Mouse (Mus musculus) lung, postnatal 14 days (tissue): ENCODE measurements around the gene Pprc1.

Source experiments
- DNase-seq: peaks from one replicate; pipeline ENCODE4 v3.0.0; 2021

Pprc1 gene

GRCm38 (mm10) chr19:46056947-46057607 lies 12.4 kb downstream of the Pprc1 start:
- DNase-seq = peak; percentile 76

DNA sequence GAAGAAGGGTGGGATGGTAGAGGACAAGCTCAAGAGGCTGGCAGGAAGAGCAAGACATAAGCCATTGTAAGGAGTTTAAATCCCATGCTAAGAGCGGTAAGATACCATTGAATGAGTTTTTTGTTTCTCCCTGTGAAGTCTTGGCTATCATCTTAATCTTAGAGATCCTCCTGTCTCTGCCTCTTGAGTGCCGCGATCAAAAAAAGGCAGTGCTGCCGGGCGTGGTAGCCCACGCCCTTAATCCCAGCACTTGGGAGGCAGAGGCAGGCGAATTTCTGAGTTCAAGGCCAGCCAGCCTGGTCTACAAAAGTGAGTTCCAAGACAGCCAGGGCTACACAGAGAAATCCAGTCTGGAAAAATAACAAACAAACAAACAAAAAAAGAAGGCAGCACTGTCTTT lies 13.8 kb downstream of the Pprc1 start:
- no peak for DNase-seq

GRCm38 (mm10) chr19:46060845-46061244 lies 16.2 kb downstream of the Pprc1 start:
- no peak for DNase-seq

- no peak for DNase-seq
Observed at GRCm38 (mm10) chr19:46068054-46068453, 23.4 kb downstream of the Pprc1 start.

GRCm38 (mm10) chr19:46073285-46073684 lies 28.6 kb downstream of the Pprc1 start:
- no peak for DNase-seq

GRCm38 (mm10) chr19:46074266-46074665 lies 29.6 kb downstream of the Pprc1 start:
- no peak for DNase-seq

- peak; percentile 99 for DNase-seq
Observed at GRCm38 (mm10) chr19:46075616-46076607, 31.2 kb downstream of the Pprc1 start, which contains the start of gene Nolc1. Gene Nolc1 (plus strand): TSS chr19:46075863.

GRCm38 (mm10) chr19:46078535-46078934 lies 33.8 kb downstream of the Pprc1 start:
- DNase-seq = no peak

DNA sequence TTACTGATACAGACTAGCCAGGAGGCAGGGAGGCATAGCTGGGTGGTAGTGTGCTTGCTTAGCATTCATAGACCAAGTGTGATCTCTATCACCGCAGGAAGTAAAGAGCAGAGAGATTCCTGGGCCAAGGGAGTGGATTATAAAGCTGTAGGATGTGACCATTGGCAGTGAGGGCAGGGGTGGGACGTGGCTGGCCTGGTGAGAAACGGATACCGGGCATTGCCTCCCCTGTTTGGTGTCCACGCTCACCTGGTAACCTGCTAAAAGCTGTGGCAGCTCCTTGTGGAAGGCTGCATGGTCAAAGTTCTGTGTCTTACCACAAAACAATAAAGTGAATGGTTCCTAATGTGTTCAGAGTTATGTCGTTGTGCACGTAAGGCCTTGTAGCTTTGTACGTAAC lies 40.5 kb downstream of the Pprc1 start:
- no peak for DNase-seq

GRCm38 (mm10) chr19:46086337-46086736 lies 41.7 kb downstream of the Pprc1 start:
- DNase-seq = peak; percentile 59

- DNase-seq = peak; percentile 13
Observed at GRCm38 (mm10) chr19:46087871-46088270, 43.2 kb downstream of the Pprc1 start.

- no peak for DNase-seq
Observed at GRCm38 (mm10) chr19:46091641-46092040, 47.0 kb downstream of the Pprc1 start.

GRCm38 (mm10) chr19:46094144-46094543 lies 49.5 kb downstream of the Pprc1 start:
- no peak for DNase-seq

GRCm38 (mm10) chr19:46095291-46095690 lies 50.6 kb downstream of the Pprc1 start:
- DNase-seq = no peak

DNA sequence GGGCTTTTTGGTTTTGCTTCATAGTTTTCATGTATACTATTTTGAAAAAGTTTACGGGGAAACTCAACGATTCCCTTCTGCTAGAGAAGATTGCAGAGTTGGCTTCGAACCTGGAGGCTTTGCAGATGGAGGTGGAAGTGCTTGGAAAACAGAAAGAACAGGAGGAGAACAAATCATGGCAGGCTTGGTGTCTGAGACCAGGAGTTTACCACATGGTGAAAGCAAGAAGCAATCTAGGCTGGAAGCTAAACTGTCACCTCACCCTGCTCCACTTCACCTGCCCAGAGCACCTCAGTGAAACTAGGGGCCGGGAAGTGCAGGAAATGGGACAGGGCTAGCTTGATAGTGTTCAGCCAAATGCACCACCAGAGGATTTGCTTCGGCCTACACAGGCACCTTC lies 51.7 kb downstream of the Pprc1 start:
- DNase-seq = no peak

DNA sequence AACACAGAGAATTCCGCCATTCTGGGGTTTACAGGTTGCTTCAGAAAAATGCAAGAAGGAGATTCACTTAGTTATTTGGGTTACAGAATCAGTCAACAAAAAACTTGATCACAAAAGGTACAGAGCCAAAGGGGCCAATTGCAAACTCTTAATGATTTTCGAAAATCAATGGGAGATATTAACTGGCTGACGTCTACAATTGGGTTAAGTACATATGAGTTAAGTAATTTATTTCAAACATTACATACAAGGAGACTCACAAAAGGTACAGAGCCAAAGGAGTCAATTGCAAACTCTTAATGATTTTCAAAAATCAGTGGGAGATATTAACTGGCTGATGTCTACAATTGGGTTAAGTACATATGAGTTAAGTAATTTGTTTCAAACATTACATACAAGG lies 54.9 kb downstream of the Pprc1 start:
- DNase-seq = no peak

GRCm38 (mm10) chr19:46103437-46104186 lies 58.9 kb downstream of the Pprc1 start:
- DNase-seq = no peak

DNA sequence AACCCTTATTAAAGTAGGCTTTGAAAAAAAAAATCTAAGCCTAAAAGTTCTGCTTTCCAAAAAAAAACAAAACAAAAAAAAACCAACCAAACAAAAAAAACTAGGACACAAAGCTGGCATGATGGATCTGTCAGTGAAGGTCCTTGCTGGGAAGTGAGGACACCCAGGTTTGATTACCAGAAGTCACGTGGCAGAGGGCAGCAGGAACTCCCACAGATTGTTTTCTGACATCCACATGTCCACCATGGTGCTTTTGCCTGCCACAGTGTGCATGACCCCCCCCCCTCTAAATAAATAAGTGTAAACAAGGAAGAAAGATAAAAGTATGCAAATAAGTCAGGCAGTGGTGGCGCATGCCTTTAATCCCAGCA lies 59.5 kb downstream of the Pprc1 start:
- no peak for DNase-seq

DNA sequence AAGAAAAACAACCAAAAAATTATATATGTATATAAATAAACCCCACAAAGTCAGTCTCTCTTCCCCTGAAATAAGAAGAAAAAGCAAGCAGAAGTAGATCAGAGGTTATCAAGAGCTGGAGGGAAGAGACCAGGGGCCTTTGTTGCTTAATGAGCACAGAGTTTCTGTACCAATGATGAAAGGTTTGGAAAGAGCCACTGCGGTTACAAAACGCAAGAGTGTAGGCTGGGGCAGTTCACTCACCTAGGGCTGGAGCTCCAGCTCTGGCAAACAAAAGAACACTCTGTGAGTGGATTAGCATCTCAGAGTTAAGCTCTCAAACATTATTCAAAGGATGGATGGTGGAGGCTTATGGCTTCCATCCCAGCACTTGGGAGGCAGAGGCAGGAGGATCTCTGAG lies 65.5 kb downstream of the Pprc1 start:
- DNase-seq = no peak

GRCm38 (mm10) chr19:46110781-46111180 lies 66.1 kb downstream of the Pprc1 start:
- no peak for DNase-seq

DNA sequence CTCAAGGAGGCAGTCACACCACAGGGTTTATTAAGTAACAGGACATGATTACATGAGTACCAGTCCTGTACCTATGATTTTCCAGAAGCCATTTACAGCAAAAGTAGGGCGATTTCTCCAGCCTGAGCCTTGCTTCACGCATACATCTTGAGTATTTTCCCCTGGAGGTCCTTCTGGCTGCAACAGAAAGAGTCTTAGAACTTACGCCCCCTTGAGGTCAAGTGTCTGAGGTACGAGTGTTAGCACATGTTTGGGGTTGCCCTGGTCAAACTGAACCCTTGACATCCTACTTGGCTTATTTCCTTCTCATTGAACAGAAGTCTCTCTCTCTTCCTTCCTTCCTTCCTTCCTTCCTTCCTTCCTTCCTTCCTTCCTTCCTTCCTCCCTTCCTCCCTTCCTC lies 69.9 kb downstream of the Pprc1 start:
- no peak for DNase-seq

DNA sequence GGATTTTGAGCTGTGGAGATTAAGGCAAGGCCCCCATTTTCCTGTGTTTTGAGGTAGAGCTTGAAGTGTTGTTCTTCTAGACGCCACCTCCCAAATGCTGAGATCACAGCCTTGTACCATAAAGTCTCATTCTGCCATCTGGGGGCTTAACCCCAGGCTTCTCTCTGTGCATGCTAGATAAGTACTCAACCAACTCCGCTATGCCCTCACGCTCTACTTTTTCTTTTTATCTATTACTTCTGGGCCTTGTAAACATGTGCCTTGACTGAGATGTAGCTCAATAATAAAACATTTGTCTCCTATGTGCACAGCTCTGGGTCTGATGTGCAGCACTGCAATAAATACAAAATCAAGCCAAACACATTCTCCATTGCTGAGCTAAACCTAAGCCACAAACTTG lies 74.8 kb downstream of the Pprc1 start:
- no peak for DNase-seq

- no peak for DNase-seq
Observed at GRCm38 (mm10) chr19:46120872-46121271, 76.2 kb downstream of the Pprc1 start.
